Mouse (Mus musculus): ENCODE measurements around the gene Yae1d1. TPM values are rescaled to one million over a fixed set of nuclear protein-coding genes. Genes with fewer than 3 reads are reported as not detected.

The Yae1d1 gene
- total and polyA plus RNA-seq, 3 experiments, result 2.8 to 28.7 (median 24.5) TPM

Other genes with a start within 250 kb of the Yae1d1 start
- gene Cdk13, start 188.3 kb downstream of the Yae1d1 start, total RNA-seq (2021), result 10 to 100 TPM; 48.8 to 78.8 TPM
- gene Cdk13, start 188.3 kb downstream of the Yae1d1 start, polyA plus RNA-seq (2012; rRNA removed), result 105 and 130 TPM in 2 replicates
- 10 to 100 TPM; 55.0 to 70.7 TPM for gene Rala, start 49.1 kb downstream of the Yae1d1 start, total RNA-seq (2021)
- gene Rala, start 49.1 kb downstream of the Yae1d1 start, polyA plus RNA-seq (2012; rRNA removed), result 22.2 and 22.8 TPM in 2 replicates